Comparison of ENCODE assay signal across 20 mouse cellular contexts in the genomic region with DNA sequence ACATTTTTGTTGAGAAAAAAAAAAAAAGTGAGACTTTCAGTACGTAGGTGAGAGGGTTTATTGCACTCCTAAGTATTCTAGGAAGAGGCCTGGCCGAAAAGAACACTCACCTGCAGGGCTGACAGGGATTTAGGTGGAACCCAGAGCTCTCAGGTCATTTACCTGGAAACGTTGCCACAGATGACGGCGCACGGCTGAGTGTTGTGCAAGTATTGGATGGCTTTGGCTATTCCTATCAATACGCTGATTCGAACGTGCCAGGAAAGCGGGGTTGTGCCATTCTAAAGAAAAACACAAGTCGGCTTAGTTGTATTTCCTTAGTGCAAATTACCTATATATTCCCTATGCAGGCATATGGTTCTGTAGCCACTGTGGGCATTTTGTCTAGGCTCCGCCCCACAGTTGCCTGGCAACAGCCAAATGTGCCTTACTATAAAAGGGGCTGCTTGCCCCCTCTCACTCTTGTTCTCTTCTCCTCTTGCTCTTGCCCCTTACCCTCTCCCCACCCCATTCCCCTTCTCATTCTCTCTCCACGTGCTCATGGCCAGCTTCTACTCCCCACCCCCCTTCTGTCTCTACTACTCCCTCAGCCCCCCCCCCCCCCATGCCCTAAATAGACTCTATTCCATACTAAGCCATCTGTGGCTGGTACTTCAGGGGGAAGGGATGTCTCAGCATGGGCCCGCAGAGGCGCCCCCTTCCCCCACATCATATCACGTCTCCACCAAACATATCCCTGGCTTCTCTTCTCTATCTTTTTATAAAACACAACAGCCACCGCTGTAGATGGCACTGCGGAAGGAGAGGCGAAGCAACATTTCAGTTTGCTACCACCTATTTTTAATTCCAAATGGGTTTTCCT. TPM values are rescaled to one million over a fixed set of nuclear protein-coding genes. Genes with fewer than 3 reads are reported as not detected.
DNase-seq lines count a peak whose midpoint lies in the region; ATAC-seq lines count a peak whose summit lies in the region.
"Had no signal": no experiment of that assay in that cellular context is flagged by ENCODE, and none has a peak within 500 bp of the region (broad histone marks: within the 10 kb centered on the region; RNA-seq: fewer than 3 reads in every experiment).

No protein-coding gene starts in this region.

- H3K9me3 ChIP-seq in forebrain, embryonic 11.5 days (ENCODE audit: control insufficient read depth, low read length): no peaks in the 10 kb centered on the region
- no peaks in the 10 kb centered on the region for H3K9me3 ChIP-seq in forebrain, embryonic 13.5 days (replicated peaks)
- H3K9me3 ChIP-seq in midbrain, embryonic 11.5 days (ENCODE audit: control insufficient read depth, low read length): no peaks in the 10 kb centered on the region
- H3K9me3 ChIP-seq in midbrain, embryonic 13.5 days: no peaks in the 10 kb centered on the region
- H3K9me3 ChIP-seq in ES-E14 (ENCODE audit: control insufficient read depth, insufficient read depth, low read depth, low read length): no peaks in the 10 kb centered on the region
- H3K9me3 ChIP-seq in limb, embryonic 10.5 days (replicated peaks): no peaks in the 10 kb centered on the region
- H3K9me3 ChIP-seq: kidney, embryonic 15.5 days; megakaryocyte, embryonic 14.5 days had no signal

- H3K4me1 ChIP-seq in forebrain, embryonic 11.5 days (replicated peaks; ENCODE audit: control insufficient read depth, insufficient read depth, low read length): no peaks in the 10 kb centered on the region
- H3K4me1 ChIP-seq in forebrain, embryonic 13.5 days: no peaks in the 10 kb centered on the region
- no peaks in the 10 kb centered on the region for H3K4me1 ChIP-seq in midbrain, embryonic 11.5 days (ENCODE audit: control insufficient read depth, insufficient read depth, low read length)
- H3K4me1 ChIP-seq in midbrain, embryonic 13.5 days (replicated peaks): no peaks in the 10 kb centered on the region
- H3K4me1 ChIP-seq in ES-E14 (ENCODE audit: control insufficient read depth in 2 of 2, insufficient read depth in 2 of 2, low read length in 2 of 2, poor library complexity in 1 of 2): peaks cover 1 to 18% of the 10 kb centered on the region in 2 experiments; a peak in 3 of 4 replicates
- H3K4me1 ChIP-seq in limb, embryonic 10.5 days: peaks cover 11% of the 10 kb centered on the region

- DNase-seq in forebrain, embryonic 11.5 days (ENCODE audit: low spot score): no peak
- no peak for DNase-seq in midbrain, embryonic 11.5 days (ENCODE audit: low spot score, missing footprints)
- no peak for DNase-seq in ES-E14 (ENCODE audit: low read depth, low spot score)
- DNase-seq in limb, embryonic 10.5 days (ENCODE audit: low spot score): no peak
- DNase-seq: adrenal gland, adult 8-10 months; cerebellum, adult 9-11 months; heart, adult 2 months; heart, postnatal 4 days; liver; lung, adult 18-20 months; lung, postnatal 14 days had no signal

- no peaks in the 10 kb centered on the region for H3K36me3 ChIP-seq in forebrain, embryonic 11.5 days (ENCODE audit: control insufficient read depth, insufficient read depth, low read length)
- H3K36me3 ChIP-seq in forebrain, embryonic 13.5 days (ENCODE audit: poor library complexity, severe bottlenecking): no peaks in the 10 kb centered on the region
- no peaks in the 10 kb centered on the region for H3K36me3 ChIP-seq in midbrain, embryonic 11.5 days (ENCODE audit: control insufficient read depth, insufficient read depth, low read length)
- H3K36me3 ChIP-seq in midbrain, embryonic 13.5 days: no peaks in the 10 kb centered on the region
- H3K36me3 ChIP-seq in ES-E14 (ENCODE audit: control insufficient read depth, insufficient read depth, low read length, poor library complexity, severe bottlenecking) (no peaks in the 10 kb centered on the region), macrophage (ENCODE audit: inconsistent target) (no peaks in the 10 kb centered on the region)
- no peaks in the 10 kb centered on the region for H3K36me3 ChIP-seq in limb, embryonic 10.5 days
- H3K36me3 ChIP-seq: kidney, embryonic 15.5 days had no signal

- WGBS in forebrain, embryonic 11.5 days: 89% methylated on average over 19 of the region's 19 CpGs
- WGBS in forebrain, embryonic 13.5 days: 84% methylated on average over 19 of the region's 19 CpGs
- WGBS in midbrain, embryonic 11.5 days: 85% methylated on average over 19 of the region's 19 CpGs
- WGBS in midbrain, embryonic 13.5 days: 86% methylated on average over 19 of the region's 19 CpGs
- WGBS in macrophage (ENCODE audit: missing documents): 97% methylated on average over 18 of the region's 19 CpGs
- 89% methylated on average over 19 of the region's 19 CpGs for WGBS in limb, embryonic 10.5 days

- no peak overlapping the region for H3K4me2 ChIP-seq in forebrain, embryonic 11.5 days (ENCODE audit: low read depth, low read length, severe bottlenecking)
- no peak overlapping the region for H3K4me2 ChIP-seq in forebrain, embryonic 13.5 days
- H3K4me2 ChIP-seq in midbrain, embryonic 11.5 days: no peak overlapping the region
- no peak overlapping the region for H3K4me2 ChIP-seq in midbrain, embryonic 13.5 days (replicated peaks)
- H3K4me2 ChIP-seq: kidney, embryonic 15.5 days had no signal

- in situ Hi-C loops in ES-E14 (cut with MboI; ENCODE audit: low sequenced_read_pairs in 2 of 2, unreplicated experiment in 2 of 2): no loop called here

- no peaks in the 10 kb centered on the region for H3K27me3 ChIP-seq in forebrain, embryonic 11.5 days (ENCODE audit: control insufficient read depth, insufficient read depth, low read length)
- H3K27me3 ChIP-seq in forebrain, embryonic 13.5 days: no peaks in the 10 kb centered on the region
- no peaks in the 10 kb centered on the region for H3K27me3 ChIP-seq in midbrain, embryonic 11.5 days (ENCODE audit: control insufficient read depth, insufficient read depth, low read length)
- H3K27me3 ChIP-seq in midbrain, embryonic 13.5 days: no peaks in the 10 kb centered on the region
- no peaks in the 10 kb centered on the region for H3K27me3 ChIP-seq in limb, embryonic 10.5 days (ENCODE audit: low read depth, poor library complexity, severe bottlenecking)
- H3K27me3 ChIP-seq: kidney, embryonic 15.5 days; megakaryocyte, embryonic 14.5 days had no signal

- no peaks in the 10 kb centered on the region for H3K79me2 ChIP-seq in macrophage (ENCODE audit: inconsistent target)

- no peak overlapping the region for H3K9ac ChIP-seq in forebrain, embryonic 11.5 days (ENCODE audit: low read length)
- H3K9ac ChIP-seq in forebrain, embryonic 13.5 days: no peak overlapping the region
- no peak overlapping the region for H3K9ac ChIP-seq in midbrain, embryonic 11.5 days (ENCODE audit: low read length)
- H3K9ac ChIP-seq in midbrain, embryonic 13.5 days (replicated peaks): no peak overlapping the region
- H3K9ac ChIP-seq in ES-E14 (ENCODE audit: insufficient read depth, low read depth, low read length, poor library complexity, severe bottlenecking): peak overlapping the region; percentile 67; the same call in 1 of the 2 replicates
- H3K9ac ChIP-seq: kidney, embryonic 15.5 days had no signal

- H3K27ac ChIP-seq in forebrain, embryonic 11.5 days (ENCODE audit: low read depth, low read length): no peak overlapping the region
- H3K27ac ChIP-seq in forebrain, embryonic 13.5 days: no peak overlapping the region
- H3K27ac ChIP-seq in midbrain, embryonic 11.5 days (ENCODE audit: low read depth, low read length): no peak overlapping the region
- no peak overlapping the region for H3K27ac ChIP-seq in midbrain, embryonic 13.5 days
- H3K27ac ChIP-seq in ES-E14 (ENCODE audit: insufficient read depth, low read depth, low read length, poor library complexity, severe bottlenecking) (peak overlapping the region; percentile 70; the same call in 1 of the 2 replicates), macrophage (0 out of 2 replicates have a peak overlapping the region, but pooled peaks have one; percentile 96)
- no peak overlapping the region for H3K27ac ChIP-seq in limb, embryonic 10.5 days
- H3K27ac ChIP-seq: heart, adult 2 months; kidney, embryonic 15.5 days had no signal

- no peak overlapping the region for H3K4me3 ChIP-seq in forebrain, embryonic 11.5 days (ENCODE audit: low read depth, low read length)
- H3K4me3 ChIP-seq in forebrain, embryonic 13.5 days: no peak overlapping the region
- H3K4me3 ChIP-seq in midbrain, embryonic 11.5 days (ENCODE audit: low read depth, low read length): no peak overlapping the region
- H3K4me3 ChIP-seq in midbrain, embryonic 13.5 days (replicated peaks): no peak overlapping the region
- peak overlapping the region in 1 of 2 experiments; percentile 60; a peak in 1 of 4 replicates for H3K4me3 ChIP-seq in ES-E14 (ENCODE audit: insufficient read depth in 1 of 2, low read depth in 1 of 2, low read length in 2 of 2, poor library complexity in 1 of 2, severe bottlenecking in 1 of 2)
- no peak overlapping the region for H3K4me3 ChIP-seq in macrophage (ENCODE audit: inconsistent target)
- no peak overlapping the region for H3K4me3 ChIP-seq in limb, embryonic 10.5 days
- H3K4me3 ChIP-seq: erythroblast, embryonic 14.5 days; heart, adult 2 months; kidney, embryonic 15.5 days; megakaryocyte, embryonic 14.5 days had no signal

- ATAC-seq in forebrain, embryonic 11.5 days (replicated peaks; ENCODE audit: low FRiP score): peak; percentile 46; the same call in 1 of the 2 replicates
- no peak for ATAC-seq in forebrain, embryonic 13.5 days
- ATAC-seq in midbrain, embryonic 11.5 days (ENCODE audit: low FRiP score): peak; percentile 19; the same call in 1 of the 2 replicates
- ATAC-seq in midbrain, embryonic 13.5 days: no peak
- no peak for ATAC-seq in erythroblast, adult 5-6 weeks (replicated peaks; ENCODE audit: low FRiP score, poor library complexity, severe bottlenecking)
- ATAC-seq: hindbrain, embryonic 16.5 days; intestine, embryonic 16.5 days had no signal

RNA-seq across cellular contexts. Expression of a gene that starts 36.2 kb away (rescaled TPM):
- 74.0 and 77.6 TPM in 2 replicates for polyA plus RNA-seq in forebrain, embryonic 11.5 days (2014; fragmentation: Nextera tagmentation; extraction: Ambion mirVana)
- polyA plus RNA-seq in forebrain, embryonic 13.5 days (2015; fragmentation: Nextera tagmentation; extraction: Ambion mirVana): 78.4 and 87.2 TPM in 2 replicates
- 83.1 and 88.4 TPM in 2 replicates for polyA plus RNA-seq in midbrain, embryonic 11.5 days (2014; fragmentation: Nextera tagmentation; extraction: Ambion mirVana)
- polyA plus RNA-seq in midbrain, embryonic 13.5 days (2015; fragmentation: Nextera tagmentation; extraction: Ambion mirVana): 95.0 and 98.6 TPM in 2 replicates
- 116 and 125 TPM in 2 replicates for total RNA-seq in ES-E14 (2012; rRNA removed)
- total RNA-seq in macrophage (2018; cell fraction: chromatin; rRNA removed): 100 to 1,000 TPM in 22 of 26 experiments, 10 to 100 TPM in 4; 86.1 to 297 (median 159) TPM
- total RNA-seq in macrophage (2018; cell fraction: cytosol; rRNA removed): 100 to 1,000 TPM in 25 of 26 experiments, 10 to 100 TPM in 1; 100.0 to 212 (median 153) TPM
- 100 to 1,000 TPM in 24 of 26 experiments, 10 to 100 TPM in 2; 84.6 to 315 (median 163) TPM for total RNA-seq in macrophage (2018; cell fraction: nucleus; rRNA removed)
- 63.2 to 146 TPM (median 114 TPM) in 3 replicates for polyA plus RNA-seq in macrophage (2018)
- 74.3 and 77.6 TPM in 2 replicates for polyA plus RNA-seq in limb, embryonic 10.5 days (2016; fragmentation: Nextera tagmentation; extraction: Ambion mirVana)
- 53.4 and 61.2 TPM in 2 replicates for total RNA-seq in erythroblast, adult 5-6 weeks (2015; ENCODE audit: low replicate concordance)
- total RNA-seq in erythroblast, adult 5-6 weeks (2017; ENCODE audit: low replicate concordance): 48.5 and 53.2 TPM in 2 replicates

RNA-seq across cellular contexts. Expression of a gene that starts 36.8 kb away (rescaled TPM):
- 0.33 and 0.49 TPM in 2 replicates for polyA plus RNA-seq in forebrain, embryonic 11.5 days (2014; fragmentation: Nextera tagmentation; extraction: Ambion mirVana)
- 0.11 and 0.13 TPM in 2 replicates for polyA plus RNA-seq in forebrain, embryonic 13.5 days (2015; fragmentation: Nextera tagmentation; extraction: Ambion mirVana)
- polyA plus RNA-seq in midbrain, embryonic 11.5 days (2014; fragmentation: Nextera tagmentation; extraction: Ambion mirVana): 0.72 and 1.2 TPM in 2 replicates
- 0.24 and 0.36 TPM in 2 replicates for polyA plus RNA-seq in midbrain, embryonic 13.5 days (2015; fragmentation: Nextera tagmentation; extraction: Ambion mirVana)
- 15.1 and 19.8 TPM in 2 replicates for total RNA-seq in ES-E14 (2012; rRNA removed)
- 100 to 1,000 TPM in 7 of 26 experiments, 10 to 100 TPM in 19; 20.4 to 283 (median 70.2) TPM for total RNA-seq in macrophage (2018; cell fraction: chromatin; rRNA removed)
- 10 to 100 TPM; 17.8 to 86.8 (median 35.4) TPM for total RNA-seq in macrophage (2018; cell fraction: cytosol; rRNA removed)
- total RNA-seq in macrophage (2018; cell fraction: nucleus; rRNA removed): 100 to 1,000 TPM in 4 of 26 experiments, 10 to 100 TPM in 22; 33.5 to 132 (median 59.3) TPM
- polyA plus RNA-seq in macrophage (2018): 12.3 to 31.5 TPM (median 17.1 TPM) in 3 replicates
- 0.55 and 0.78 TPM in 2 replicates for polyA plus RNA-seq in limb, embryonic 10.5 days (2016; fragmentation: Nextera tagmentation; extraction: Ambion mirVana)
- 17.3 and 37.1 TPM in 2 replicates for total RNA-seq in erythroblast, adult 5-6 weeks (2015; ENCODE audit: low replicate concordance)
- 5.7 and 9.2 TPM in 2 replicates for total RNA-seq in erythroblast, adult 5-6 weeks (2017; ENCODE audit: low replicate concordance)
- polyA plus RNA-seq: erythroblast, embryonic 14.5 days had no signal

RNA-seq across cellular contexts. Expression of a gene that starts 52.4 kb away (rescaled TPM):
- polyA plus RNA-seq in forebrain, embryonic 11.5 days (2014; fragmentation: Nextera tagmentation; extraction: Ambion mirVana): 4.8 and 5.2 TPM in 2 replicates
- polyA plus RNA-seq in forebrain, embryonic 13.5 days (2015; fragmentation: Nextera tagmentation; extraction: Ambion mirVana): 4.6 and 4.9 TPM in 2 replicates
- 3.7 and 4.2 TPM in 2 replicates for polyA plus RNA-seq in midbrain, embryonic 11.5 days (2014; fragmentation: Nextera tagmentation; extraction: Ambion mirVana)
- 3.1 and 3.4 TPM in 2 replicates for polyA plus RNA-seq in midbrain, embryonic 13.5 days (2015; fragmentation: Nextera tagmentation; extraction: Ambion mirVana)
- 26.6 and 38.3 TPM in 2 replicates for total RNA-seq in ES-E14 (2012; rRNA removed)
- total RNA-seq in macrophage (2018; cell fraction: chromatin; rRNA removed): 10 to 100 TPM in 18 of 26 experiments, 1 to 10 TPM in 8; 4.0 to 47.5 (median 19.6) TPM
- 10 to 100 TPM in 14 of 26 experiments, 1 to 10 TPM in 12; 4.6 to 17.7 (median 10.3) TPM for total RNA-seq in macrophage (2018; cell fraction: cytosol; rRNA removed)
- total RNA-seq in macrophage (2018; cell fraction: nucleus; rRNA removed): 10 to 100 TPM in 16 of 26 experiments, 1 to 10 TPM in 10; 5.0 to 41.1 (median 16.6) TPM
- polyA plus RNA-seq in macrophage (2018): 15.0 to 20.3 TPM (median 16.5 TPM) in 3 replicates
- polyA plus RNA-seq in limb, embryonic 10.5 days (2016; fragmentation: Nextera tagmentation; extraction: Ambion mirVana): 4.9 and 6.2 TPM in 2 replicates
- 9.4 and 31.7 TPM in 2 replicates for total RNA-seq in erythroblast, adult 5-6 weeks (2015; ENCODE audit: low replicate concordance)
- 24.0 and 29.6 TPM in 2 replicates for total RNA-seq in erythroblast, adult 5-6 weeks (2017; ENCODE audit: low replicate concordance)

Comparison
In these comparisons a context has a peak if more than half of its experiments do, and no peak if none do; other contexts are left out.
1. ATAC-seq: peak in forebrain, embryonic 11.5 days (single experiment) and midbrain, embryonic 11.5 days (single experiment); none in forebrain, embryonic 13.5 days (single experiment), midbrain, embryonic 13.5 days (single experiment) and erythroblast, adult 5-6 weeks (single experiment).
2. H3K27ac ChIP-seq: peak in ES-E14 (single experiment) and macrophage (single experiment); none in forebrain, embryonic 11.5 days (single experiment), forebrain, embryonic 13.5 days (single experiment), midbrain, embryonic 11.5 days (single experiment), midbrain, embryonic 13.5 days (single experiment) and limb, embryonic 10.5 days (single experiment).